Mouse (Mus musculus) bone marrow macrophage, adult 2 months (primary cell): Measurements from ENCODE around the gene Car6.

ENCODE experiments used
- CTCF ChIP-seq: IDR thresholded peaks from 2 replicates; pipeline ENCODE4 v1.5.1; 2012; ENCODE audit warnings: low read depth, mild to moderate bottlenecking, low read length, moderate library complexity
- POLR2A ChIP-seq: IDR thresholded peaks from 2 replicates; pipeline ENCODE4 v1.6.1; 2012; ENCODE audit warnings: mild to moderate bottlenecking, low read depth, low read length, borderline replicate concordance

DNA sequence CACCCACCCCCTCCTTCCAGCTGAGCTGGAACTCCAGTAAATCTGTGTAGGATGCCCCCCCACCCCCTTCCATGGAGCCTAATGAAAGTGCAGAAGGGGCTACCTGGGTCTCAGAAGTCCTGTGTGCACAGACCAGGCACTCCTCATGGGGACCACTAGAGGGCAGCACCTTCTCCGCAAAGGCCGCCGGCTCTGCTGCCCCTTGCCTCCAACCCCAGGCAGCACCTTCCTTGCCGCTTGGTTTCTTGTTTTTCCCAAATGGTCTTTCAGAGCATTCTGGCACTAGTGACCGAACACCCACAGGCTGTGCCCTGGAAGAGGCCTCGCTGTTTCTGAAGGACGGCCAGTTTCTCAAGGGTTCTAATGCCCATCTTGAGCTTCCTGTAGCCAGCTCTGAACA is 24.6 kb downstream of the Car6 start:
- TF ChIP-seq POLR2A = no peak
- peak; percentile 93 for TF ChIP-seq CTCF
